8 mouse cellular contexts compared by ENCODE assay signal in genomic region chr13:21896549-21897244, GRCm38 (mm10). TPM values are rescaled to one million over a fixed set of nuclear protein-coding genes. Genes with fewer than 3 reads are reported as not detected.
DNase-seq lines count a peak whose midpoint lies in the region; ATAC-seq lines count a peak whose summit lies in the region.

No protein-coding gene starts in this region.

- no peaks in the 10 kb centered on the region for H3K4me1 ChIP-seq in kidney, embryonic 14.5 days (ENCODE audit: control insufficient read depth, insufficient read depth, low read length)

- peak overlapping the region; percentile 58 for H3K9ac ChIP-seq in kidney, embryonic 14.5 days (ENCODE audit: low read depth, low read length)

- H3K4me3 ChIP-seq in kidney, embryonic 14.5 days (ENCODE audit: low read length), result peak overlapping the region; percentile 48

- H3K9me3 ChIP-seq in kidney, embryonic 14.5 days (ENCODE audit: control insufficient read depth, low read length), result peaks cover 4% of the 10 kb centered on the region; the same call in 1 of the 2 replicates

- no peaks in the 10 kb centered on the region for H3K36me3 ChIP-seq in kidney, embryonic 14.5 days (ENCODE audit: control insufficient read depth, insufficient read depth, low read length)

- ATAC-seq in kidney, embryonic 14.5 days (ENCODE audit: low FRiP score, low TSS enrichment), result peak; percentile 95

- WGBS in kidney, embryonic 14.5 days, result 8% methylated on average over 24 of the region's 24 CpGs

- DNase-seq in kidney, adult 9 months, result no peak
- peak; percentile 71 to 74 for DNase-seq in cerebellum, postnatal 14 days
- DNase-seq in frontal cortex, postnatal 25 days (ENCODE audit: low spot score in 2 of 2), result peak; percentile 95 to 96
- peak; percentile 72 to 88 for DNase-seq in left cerebral cortex, postnatal 10 days (ENCODE audit: extremely low spot score in 1 of 2, low spot score in 2 of 2)
- peak; percentile 92 for DNase-seq in neural tube, embryonic 10.5 days (ENCODE audit: extremely low spot score, low spot score)
- DNase-seq in gastrocnemius, adult 8-10 months (ENCODE audit: low spot score in 2 of 2), result no peak
- no peak for DNase-seq in adrenal gland, adult (ENCODE audit: inconsistent age in 2 of 2, low spot score in 1 of 2)

- H3K4me2 ChIP-seq in kidney, embryonic 14.5 days (replicated peaks; ENCODE audit: low read depth, low read length), result peak overlapping the region; percentile 55

- H3K27me3 ChIP-seq in kidney, embryonic 14.5 days (ENCODE audit: control insufficient read depth, insufficient read depth, low read length), result no peaks in the 10 kb centered on the region

- intact Hi-C loops in left cerebral cortex, postnatal 10 days (cut with DNase I), result no loop called here

- H3K27ac ChIP-seq in kidney, embryonic 14.5 days (ENCODE audit: low read depth, low read length), result no peak overlapping the region

RNA-seq across cellular contexts. Expression of gene Zfp184, which starts 48.2 kb away (rescaled TPM):
- polyA plus RNA-seq in kidney, embryonic 14.5 days (2014; fragmentation: Nextera tagmentation; extraction: Ambion mirVana), result 15.5 and 17.9 TPM in 2 replicates
- 1 to 10 TPM; 3.9 to 5.1 TPM for total RNA-seq in left cerebral cortex, postnatal 10 days (2021)
- 1 to 10 TPM in 1 of 4 experiments, under 1 TPM in 3; 0.48 to 1.4 (median 0.80) TPM for total RNA-seq in gastrocnemius, adult 8-10 months (2022)

Comparison
In these comparisons a context has a peak if more than half of its experiments do, and no peak if none do; other contexts are left out.
1. DNase-seq: peak in cerebellum, postnatal 14 days (2 of 2), frontal cortex, postnatal 25 days (2 of 2), left cerebral cortex, postnatal 10 days (2 of 2) and neural tube, embryonic 10.5 days (single experiment); none in kidney, adult 9 months (single experiment), gastrocnemius, adult 8-10 months (0 of 2) and adrenal gland, adult (0 of 2).